Mouse (Mus musculus) forebrain, embryonic 13.5 days (tissue): ENCODE data around the gene Rab11a. TPM values are rescaled to one million over a fixed set of nuclear protein-coding genes. Genes with fewer than 3 reads are reported as not detected.

Experiments used
- ATAC-seq: fragments of 200-750 bp; cut with Nextera tagmentation; 2 replicates; pipeline ENCODE4 v1.8.0; 2017
- H3K27ac ChIP-seq: fragments of 300-500 bp; sonication (generic); 2 replicates; pipeline ENCODE4 v1.5.1; 2015; ENCODE audit warnings: inconsistent platforms, mild to moderate bottlenecking, moderate library complexity
- H3K27me3 ChIP-seq: fragments of 300-500 bp; sonication (generic); 2 replicates; pipeline ENCODE4 v1.6.1; 2015; ENCODE audit warnings: mild to moderate bottlenecking, inconsistent platforms
- H3K36me3 ChIP-seq: fragments of 300-500 bp; sonication (generic); 2 replicates; pipeline ENCODE4 v1.6.1; 2015; ENCODE audit warnings: mild to moderate bottlenecking, inconsistent platforms; ENCODE audit not compliant: poor library complexity, severe bottlenecking
- H3K4me1 ChIP-seq: fragments of 300-500 bp; sonication (generic); 2 replicates; pipeline ENCODE4 v1.6.1; 2015; ENCODE audit warnings: inconsistent platforms
- H3K4me2 ChIP-seq: fragments of 300-500 bp; sonication (generic); 2 replicates; pipeline ENCODE4 v1.6.1; 2015; ENCODE audit warnings: inconsistent platforms, mild to moderate bottlenecking, moderate library complexity
- H3K4me3 ChIP-seq: fragments of 300-500 bp; sonication (generic); 2 replicates; pipeline ENCODE4 v1.5.1; 2015; ENCODE audit warnings: mild to moderate bottlenecking, inconsistent platforms
- H3K9ac ChIP-seq: fragments of 300-500 bp; sonication (generic); 2 replicates; pipeline ENCODE4 v1.6.1; 2015; ENCODE audit warnings: mild to moderate bottlenecking, inconsistent platforms
- H3K9me3 ChIP-seq: fragments of 300-500 bp; sonication (generic); replicated peaks from 2 replicates; pipeline ENCODE4 v1.6.1; 2016; ENCODE audit warnings: inconsistent platforms
- WGBS: fragments of 180-500 bp; shearing (Covaris S2); methylation state at CpG from one replicate; pipeline ENCODE4 v1.1.7; 2015; 5-methylcytosine and 5-hydroxymethylcytosine counted together
- polyA plus RNA-seq: library from polyadenylated mRNA; unstranded; fragments of >200 nt; fragmentation: Nextera tagmentation; extraction: Ambion mirVana; gene quantifications from 2 replicates; pipeline ENCODE4 v1.2.1, GENCODE M21; 2015

Gene Rab11a
- polyA plus RNA-seq: 337 and 338 TPM in 2 replicates

DNA sequence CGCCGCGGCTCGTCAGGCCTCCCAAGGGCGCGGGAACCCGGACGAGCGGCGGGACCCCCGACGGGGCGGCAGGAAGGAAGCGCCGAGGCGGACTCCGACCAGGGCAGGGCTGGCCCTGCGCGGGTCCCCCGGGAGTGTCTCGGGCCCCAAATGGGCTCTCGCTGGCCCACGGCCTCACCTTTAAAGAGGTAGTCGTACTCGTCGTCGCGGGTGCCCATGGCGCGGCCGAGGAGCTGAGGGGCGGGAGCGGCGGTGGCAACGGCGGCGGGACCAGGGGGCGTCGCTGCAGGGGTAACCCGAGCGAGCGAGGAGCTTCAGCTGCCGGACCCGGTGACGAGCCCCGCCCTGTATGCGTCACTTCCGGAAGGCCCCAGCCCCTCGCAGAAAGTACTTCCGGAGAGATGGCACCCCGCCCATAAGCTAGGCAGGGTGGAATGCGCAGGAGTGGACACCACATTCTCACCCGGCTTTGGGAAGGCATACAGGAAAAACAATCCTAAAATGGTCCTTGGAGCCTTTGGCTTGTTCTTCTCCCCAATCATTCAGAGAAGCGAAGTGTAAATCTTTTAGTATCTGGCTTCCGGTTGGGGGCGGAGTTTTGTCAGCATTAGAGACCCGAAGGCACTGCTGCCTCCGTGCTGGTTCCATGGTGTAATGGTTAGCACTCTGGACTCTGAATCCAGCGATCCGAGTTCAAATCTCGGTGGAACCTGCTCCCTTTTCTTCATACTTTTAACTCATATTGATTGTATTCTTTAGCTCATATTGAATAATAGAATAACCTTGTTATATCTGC, at the start of gene Rab11a:
Gene Rab11a (minus strand): TSS at position 353 of the 796 bp plus-strand sequence.
- Histone ChIP-seq H3K4me1 (peaks cover 8% of the 10 kb centered on the region), H3K36me3 (no peaks in the 10 kb centered on the region), H3K27me3 (no peaks in the 10 kb centered on the region), H3K27ac (peak within 1 kb of the TSS; percentile 90), H3K4me2 (peak within 1 kb of the TSS; percentile 81), H3K9me3 (no peaks in the 10 kb centered on the region), H3K4me3 (peak within 1 kb of the TSS; percentile 97), H3K9ac (peak within 1 kb of the TSS; percentile 93)
- ATAC-seq: peak; percentile 98
- under 1% methylated on average over 59 of the region's 61 CpGs for WGBS

DNA sequence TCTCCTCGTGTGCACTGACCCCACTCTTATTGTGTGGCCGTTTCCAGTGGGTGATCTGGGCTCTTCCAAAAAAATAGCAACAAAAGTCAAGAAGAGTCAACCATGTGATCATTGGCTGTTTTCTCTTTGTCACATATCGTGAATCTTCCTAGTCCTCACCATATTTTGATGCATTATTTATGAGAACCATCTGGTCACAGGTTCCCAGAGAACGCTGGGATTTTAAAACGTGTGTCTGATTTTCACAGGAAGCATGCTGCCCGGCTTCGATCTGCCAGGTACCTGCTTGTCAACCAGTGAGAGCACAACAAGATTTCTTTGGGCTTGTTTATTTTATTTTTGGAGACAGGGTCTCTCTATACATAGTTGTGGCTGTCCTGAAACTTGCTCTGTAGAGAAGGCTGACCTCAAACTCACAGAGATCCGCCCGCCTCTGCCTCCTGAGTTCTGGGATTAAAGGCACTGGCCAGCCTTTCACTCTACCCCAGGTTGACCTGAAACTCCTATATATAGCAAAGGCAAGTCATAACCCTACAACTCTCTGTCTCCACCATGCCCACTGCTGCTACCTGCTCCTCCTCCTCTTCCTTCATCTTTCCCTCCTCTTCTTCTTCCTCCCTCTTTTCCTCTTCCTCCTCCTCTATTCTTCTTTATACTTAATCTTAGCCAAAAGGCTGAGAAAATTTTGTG, 48.8 kb upstream of the Rab11a start:
- no peak for ATAC-seq
- 86% methylated on average over 9 of the region's 9 CpGs for WGBS
- no peaks in the 10 kb centered on the region for H3K9me3 ChIP-seq
- H3K4me3 ChIP-seq: no peak overlapping the region
- no peak overlapping the region for H3K9ac ChIP-seq
- peaks cover 7% of the 10 kb centered on the region; the same call in 1 of the 2 replicates for H3K4me1 ChIP-seq
- H3K27ac ChIP-seq: no peak overlapping the region
- no peaks in the 10 kb centered on the region for H3K27me3 ChIP-seq
- no peak overlapping the region for H3K4me2 ChIP-seq
- H3K36me3 ChIP-seq: no peaks in the 10 kb centered on the region

DNA sequence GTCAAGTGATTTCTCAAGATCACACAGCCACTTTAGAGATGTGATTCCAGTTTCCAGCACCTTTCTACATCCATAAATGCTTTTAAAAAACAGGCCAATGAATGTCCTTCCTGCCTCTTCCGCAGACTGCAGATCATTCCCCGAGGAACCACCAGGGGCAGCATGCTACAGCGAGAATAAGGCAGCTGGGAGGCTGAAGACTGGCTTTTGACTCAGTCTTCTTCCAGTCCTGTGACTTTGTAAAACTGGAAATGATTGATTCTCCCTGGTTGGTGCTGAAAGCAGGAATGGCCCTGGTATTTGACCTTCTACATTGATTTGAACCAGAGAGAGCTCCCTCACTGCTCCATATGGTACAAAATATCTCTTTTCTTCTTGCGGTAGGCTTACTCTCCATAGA, 47.3 kb upstream of the Rab11a start:
- ATAC-seq: no peak
- H3K4me3 ChIP-seq: no peak overlapping the region
- WGBS: 42% methylated on average over 4 of the region's 4 CpGs
- no peaks in the 10 kb centered on the region for H3K4me1 ChIP-seq
- H3K4me2 ChIP-seq: no peak overlapping the region
- no peak overlapping the region for H3K9ac ChIP-seq
- H3K36me3 ChIP-seq: no peaks in the 10 kb centered on the region
- no peak overlapping the region for H3K27ac ChIP-seq
- no peaks in the 10 kb centered on the region for H3K9me3 ChIP-seq
- no peaks in the 10 kb centered on the region for H3K27me3 ChIP-seq

DNA sequence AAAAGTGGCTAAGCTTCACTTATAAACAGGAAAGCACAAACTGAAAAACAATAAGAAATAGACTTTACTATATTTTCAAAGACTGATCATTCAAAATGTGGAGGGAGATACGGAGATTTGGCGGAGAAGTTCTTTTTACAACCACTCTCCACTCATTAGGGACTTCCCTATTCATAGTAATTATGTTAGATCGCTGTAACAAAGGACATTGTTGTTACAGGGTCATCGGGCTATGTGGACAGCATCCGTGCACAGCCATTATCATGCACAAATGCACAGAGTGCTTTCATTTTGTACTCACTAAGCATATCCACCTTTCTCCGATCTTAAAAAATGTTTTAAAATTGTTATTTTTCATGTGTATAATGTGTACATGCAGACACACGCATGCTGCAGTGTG, 46.0 kb upstream of the Rab11a start:
- Histone ChIP-seq H3K27me3 (no peaks in the 10 kb centered on the region), H3K4me1 (no peaks in the 10 kb centered on the region), H3K9ac (no peak overlapping the region), H3K9me3 (no peaks in the 10 kb centered on the region), H3K27ac (no peak overlapping the region), H3K4me2 (no peak overlapping the region), H3K36me3 (no peaks in the 10 kb centered on the region), H3K4me3 (no peak overlapping the region)
- WGBS: 62% methylated on average over 7 of the region's 7 CpGs
- ATAC-seq: no peak

DNA sequence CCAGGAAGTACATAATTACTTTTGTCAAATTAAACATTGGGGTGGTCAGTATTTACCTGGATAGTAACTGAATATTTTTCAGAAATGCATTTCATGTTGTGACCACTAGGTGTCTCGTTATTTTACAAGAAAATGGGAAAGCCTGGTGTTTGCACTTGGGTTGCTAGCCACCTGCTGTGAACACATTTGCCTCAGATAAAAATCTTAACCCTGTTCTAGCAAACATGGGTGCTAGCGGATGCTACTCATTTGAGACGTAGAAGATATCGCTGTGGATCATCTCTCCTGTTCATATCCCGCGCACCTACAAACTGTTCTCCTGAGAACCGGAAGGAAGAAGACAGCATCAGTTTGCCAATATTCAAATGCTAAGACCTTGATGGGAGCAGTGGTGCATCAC, 42.1 kb upstream of the Rab11a start:
- H3K4me2 ChIP-seq: no peak overlapping the region
- H3K9me3 ChIP-seq: no peaks in the 10 kb centered on the region
- H3K27ac ChIP-seq: no peak overlapping the region
- H3K9ac ChIP-seq: no peak overlapping the region
- no peaks in the 10 kb centered on the region for H3K27me3 ChIP-seq
- ATAC-seq: no peak
- H3K36me3 ChIP-seq: no peaks in the 10 kb centered on the region
- 50% methylated on average over 7 of the region's 7 CpGs for WGBS
- no peak overlapping the region for H3K4me3 ChIP-seq
- H3K4me1 ChIP-seq: peaks cover 5% of the 10 kb centered on the region

DNA sequence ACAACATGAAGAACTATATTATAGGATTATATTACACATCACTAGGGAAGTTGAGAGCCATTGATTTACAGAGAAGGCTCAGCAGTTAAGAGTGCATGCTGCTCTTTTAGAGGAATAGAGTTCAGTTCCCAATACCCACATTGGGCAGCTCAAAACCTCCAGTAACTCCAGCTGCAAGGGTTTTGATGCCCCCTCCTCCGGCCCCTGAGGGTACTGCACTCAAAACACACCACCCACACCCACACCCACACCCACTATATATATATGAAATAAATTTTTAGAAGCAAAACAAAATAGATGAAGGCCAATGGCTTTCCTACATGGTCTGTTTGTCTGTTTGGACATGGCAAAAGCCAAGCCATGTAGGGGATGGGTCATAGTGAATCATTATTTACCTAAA, 40.6 kb upstream of the Rab11a start:
- Histone ChIP-seq H3K4me1 (peaks cover 8% of the 10 kb centered on the region), H3K9ac (no peak overlapping the region), H3K9me3 (no peaks in the 10 kb centered on the region), H3K27me3 (no peaks in the 10 kb centered on the region), H3K27ac (no peak overlapping the region), H3K36me3 (no peaks in the 10 kb centered on the region), H3K4me2 (no peak overlapping the region), H3K4me3 (no peak overlapping the region)
- WGBS: 76% methylated on average over 1 of the region's 1 CpGs
- no peak for ATAC-seq

DNA sequence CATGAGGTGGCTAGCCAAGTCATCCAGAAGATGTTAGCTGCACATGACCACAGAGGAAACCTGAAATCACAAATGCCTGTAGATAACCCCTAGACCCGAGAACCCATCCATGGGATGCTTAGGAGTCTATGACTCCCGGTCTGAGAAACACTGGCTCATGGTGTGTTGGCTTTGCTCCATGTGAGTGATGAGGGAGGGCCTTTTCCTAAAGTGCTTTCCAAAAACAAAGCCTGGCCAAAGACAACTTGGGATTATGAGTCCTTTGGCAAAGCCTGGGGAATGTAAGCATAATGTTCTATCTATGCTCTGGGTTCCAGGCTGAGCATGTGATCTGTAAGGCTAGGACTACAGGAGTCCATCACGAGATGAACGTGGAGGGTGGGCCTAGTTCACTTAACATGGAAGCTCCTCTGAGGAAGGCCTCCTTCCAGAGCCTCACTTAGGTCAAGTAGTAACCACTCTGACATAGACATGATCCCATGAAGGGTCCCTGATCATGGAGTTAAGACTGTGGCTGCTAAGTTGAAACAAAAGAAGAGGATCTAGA, 40.0 kb upstream of the Rab11a start:
- H3K36me3 ChIP-seq: no peaks in the 10 kb centered on the region
- H3K27me3 ChIP-seq: no peaks in the 10 kb centered on the region
- ATAC-seq: no peak
- H3K4me3 ChIP-seq: no peak overlapping the region
- no peak overlapping the region for H3K27ac ChIP-seq
- WGBS: 90% methylated on average over 4 of the region's 4 CpGs
- H3K9ac ChIP-seq: no peak overlapping the region
- H3K9me3 ChIP-seq: no peaks in the 10 kb centered on the region
- H3K4me1 ChIP-seq: peaks cover 8% of the 10 kb centered on the region
- H3K4me2 ChIP-seq: no peak overlapping the region

DNA sequence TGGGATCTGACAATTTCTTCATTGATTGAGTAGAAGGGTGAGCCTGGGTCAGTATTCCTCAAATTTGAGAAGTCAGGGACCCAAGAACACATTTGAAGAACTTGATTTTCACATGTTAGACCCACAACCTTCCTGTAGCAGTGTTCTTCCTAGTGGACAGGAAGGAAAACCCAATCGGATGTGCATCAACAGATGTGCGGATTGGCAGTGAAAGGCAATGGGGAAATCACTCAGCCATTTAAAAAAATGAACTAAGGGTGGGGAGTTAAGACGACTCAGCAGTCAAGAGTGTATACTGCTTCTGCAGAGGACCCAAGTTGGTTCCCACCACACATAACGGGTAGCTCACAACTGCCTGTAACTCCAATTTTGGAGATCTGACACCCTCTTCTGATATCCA, 37.9 kb upstream of the Rab11a start:
- no peak overlapping the region for H3K27ac ChIP-seq
- 92% methylated on average over 4 of the region's 4 CpGs for WGBS
- no peaks in the 10 kb centered on the region for H3K36me3 ChIP-seq

DNA sequence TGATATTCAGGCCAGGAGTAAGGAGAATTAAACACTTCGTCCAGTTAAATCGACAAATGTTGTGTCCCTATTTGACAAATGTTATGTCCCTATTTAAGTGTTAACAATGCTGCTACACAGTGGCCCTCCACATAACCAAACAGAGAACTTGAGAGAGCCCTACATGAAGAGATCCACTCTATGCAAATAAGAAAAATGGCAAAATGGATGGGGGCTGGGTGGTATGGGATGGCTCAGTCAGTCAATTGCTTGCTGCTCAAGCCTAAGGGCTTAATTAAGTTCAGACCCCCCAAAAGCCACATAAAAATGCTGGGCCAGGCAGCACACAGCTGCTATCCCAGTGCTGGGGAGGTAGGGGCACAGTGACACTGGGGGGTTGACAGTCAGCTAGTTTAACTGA, 37.3 kb upstream of the Rab11a start:
- H3K27ac ChIP-seq: peak overlapping the region; percentile 48; the same call in 1 of the 2 replicates
- H3K9ac ChIP-seq: no peak overlapping the region
- no peak overlapping the region for H3K4me2 ChIP-seq
- H3K4me3 ChIP-seq: no peak overlapping the region
- H3K9me3 ChIP-seq: no peaks in the 10 kb centered on the region
- WGBS: 67% methylated on average over 2 of the region's 2 CpGs
- no peaks in the 10 kb centered on the region for H3K27me3 ChIP-seq
- H3K4me1 ChIP-seq: peaks cover 8% of the 10 kb centered on the region
- no peak for ATAC-seq
- no peaks in the 10 kb centered on the region for H3K36me3 ChIP-seq

More for the DNA sequence above, 37.9 kb upstream of the Rab11a start:
- Histone ChIP-seq H3K9me3 (no peaks in the 10 kb centered on the region), H3K27me3 (no peaks in the 10 kb centered on the region), H3K4me1 (peaks cover 8% of the 10 kb centered on the region), H3K4me2 (no peak overlapping the region), H3K9ac (no peak overlapping the region), H3K4me3 (no peak overlapping the region)
- no peak for ATAC-seq

DNA sequence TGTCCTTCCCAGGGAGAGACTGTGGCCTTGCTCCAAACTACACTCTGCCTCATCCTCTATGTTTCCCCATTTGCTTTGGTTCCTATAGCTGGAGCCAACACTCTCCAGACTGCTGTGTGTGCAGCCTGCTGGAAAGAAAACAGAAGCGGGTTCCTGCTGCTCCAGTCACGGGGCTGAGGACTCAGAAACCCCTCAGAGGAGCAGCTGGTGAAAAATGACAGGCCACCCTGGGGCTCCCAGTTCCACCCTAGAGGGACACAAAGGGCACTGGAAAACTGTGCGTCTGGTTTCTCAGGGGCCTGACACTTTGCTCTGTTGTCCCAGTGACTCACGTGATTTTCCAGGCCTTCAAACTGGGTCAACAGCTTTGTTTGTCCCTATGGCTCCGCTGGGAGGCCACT, 36.9 kb upstream of the Rab11a start:
- H3K9ac ChIP-seq: no peak overlapping the region; the same call in 1 of the 2 replicates
- no peaks in the 10 kb centered on the region for H3K9me3 ChIP-seq
- H3K4me1 ChIP-seq: peaks cover 8% of the 10 kb centered on the region
- H3K4me3 ChIP-seq: no peak overlapping the region
- ATAC-seq: peak; percentile 43; the same call in 1 of the 2 replicates
- no peak overlapping the region for H3K4me2 ChIP-seq
- WGBS: 16% methylated on average over 5 of the region's 5 CpGs
- H3K36me3 ChIP-seq: no peaks in the 10 kb centered on the region
- no peaks in the 10 kb centered on the region for H3K27me3 ChIP-seq
- peak overlapping the region; percentile 48; the same call in 1 of the 2 replicates for H3K27ac ChIP-seq

DNA sequence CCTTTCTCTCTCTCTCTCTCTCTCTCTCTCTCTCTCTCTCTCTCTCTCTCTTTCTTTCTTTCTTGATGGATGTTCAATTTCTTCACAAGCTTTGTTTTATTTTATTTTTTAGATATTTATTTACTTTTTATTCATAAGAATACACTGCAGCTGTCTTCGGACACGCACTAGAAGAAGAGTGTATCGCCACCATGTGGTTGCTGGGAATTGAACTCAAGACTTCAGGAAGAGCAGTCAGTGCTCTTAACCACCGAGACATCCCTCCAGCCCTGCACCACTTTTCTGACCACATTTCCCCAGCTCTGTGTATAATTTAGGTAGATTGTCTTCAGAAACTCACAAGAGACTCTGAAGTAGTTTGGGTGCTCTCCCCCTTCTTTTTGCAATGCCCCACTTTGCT, 36.4 kb upstream of the Rab11a start:
- 61% methylated on average over 4 of the region's 4 CpGs for WGBS

DNA sequence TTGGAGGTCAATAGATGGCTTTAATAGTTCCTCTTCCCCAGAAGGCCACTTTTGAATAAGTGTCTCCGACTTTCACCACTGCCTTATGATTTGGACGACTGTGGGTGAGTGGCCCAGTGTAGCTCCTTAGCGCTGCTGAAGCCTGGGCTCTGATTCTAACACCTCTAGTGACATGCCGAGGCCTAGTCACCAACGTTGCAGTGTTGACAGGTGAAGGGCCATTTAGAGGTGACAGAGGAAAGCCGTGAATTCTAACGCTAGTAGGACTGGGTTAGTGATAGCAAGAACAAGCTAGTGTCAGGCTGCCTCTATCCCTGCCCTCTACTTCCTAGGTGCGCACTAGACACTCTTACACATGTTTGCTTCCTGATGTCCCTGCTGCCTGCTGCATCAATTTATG, 35.7 kb upstream of the Rab11a start:
- ATAC-seq: no peak
- peaks cover 8% of the 10 kb centered on the region for H3K4me1 ChIP-seq
- no peak overlapping the region for H3K4me2 ChIP-seq
- H3K9me3 ChIP-seq: no peaks in the 10 kb centered on the region
- no peak overlapping the region for H3K27ac ChIP-seq
- no peaks in the 10 kb centered on the region for H3K27me3 ChIP-seq
- WGBS: 89% methylated on average over 8 of the region's 8 CpGs
- no peak overlapping the region for H3K4me3 ChIP-seq
- no peak overlapping the region for H3K9ac ChIP-seq
- H3K36me3 ChIP-seq: no peaks in the 10 kb centered on the region

More for the DNA sequence above, 36.4 kb upstream of the Rab11a start:
- Histone ChIP-seq H3K4me2 (no peak overlapping the region), H3K4me1 (peaks cover 8% of the 10 kb centered on the region), H3K9ac (no peak overlapping the region), H3K27ac (no peak overlapping the region; the same call in 1 of the 2 replicates), H3K27me3 (no peaks in the 10 kb centered on the region), H3K36me3 (no peaks in the 10 kb centered on the region), H3K9me3 (no peaks in the 10 kb centered on the region), H3K4me3 (no peak overlapping the region)
- no peak for ATAC-seq
